Mouse (Mus musculus) CH12.LX (cell line): ENCODE results near the gene Socs1.

Experiments
- CTCF ChIP-seq, 2 experiments: IDR thresholded peaks in 1 of 2; conservative IDR thresholded peaks in 1 of 2; 2 replicates each; pipeline ENCODE4 v1.5.1; 2011 to 2012; ENCODE audit warnings: low read depth in 2 of 2, low read length in 2 of 2, improper control_type of control experiment in 1 of 2, inconsistent platforms in 1 of 2, mild to moderate bottlenecking in 1 of 2, moderate library complexity in 1 of 2
- IRF4 ChIP-seq: IDR thresholded peaks from 2 replicates; pipeline ENCODE4 v1.6.1; 2014; ENCODE audit warnings: low read depth, mild to moderate bottlenecking, inconsistent platforms, low read length, improper control_type of control experiment
- POLR2A ChIP-seq: IDR thresholded peaks from 2 replicates; pipeline ENCODE4 v1.6.1; 2011; ENCODE audit warnings: low read depth, mild to moderate bottlenecking, improper control_type of control experiment, low read length

GRCm38 (mm10) chr16:10768821-10769220 lies 16.5 kb downstream of the Socs1 start:
- TF ChIP-seq POLR2A: no peak
- no peak for TF ChIP-seq IRF4
- TF ChIP-seq CTCF (conservative IDR thresholded peaks at IDR 0.05 in 1 of 2, IDR thresholded peaks at IDR 0.05 in 1 of 2; ENCODE audit: low read depth in 2 of 2, low read length in 2 of 2): no peak
